Mouse (Mus musculus): ENCODE measurements around the gene Msantd1.

The Msantd1 gene

GRCm38 (mm10) chr5:34972471-34972870 lies 64.7 kb downstream of the Msantd1 start:
- peak; percentile 23 for DNase-seq (ENCODE audit: low read depth, low spot score)

Measured in A20 (cell line).